Mouse (Mus musculus) T-helper 17 cell (primary cell): Measurements from ENCODE around the gene Ccdc148.

Experiments
- in situ Hi-C, 2 experiments: fragments of 300-600 bp; cut with MboI, MseI; formaldehyde crosslinking; loops; 1 replicate in 1 of 2; 2 replicates in 1 of 2; pipeline ENCODE4 v1.15.1; 2025; ENCODE audit warnings: high pct_unique_total_duplicates in 2 of 2

Ccdc148 gene

DNA sequence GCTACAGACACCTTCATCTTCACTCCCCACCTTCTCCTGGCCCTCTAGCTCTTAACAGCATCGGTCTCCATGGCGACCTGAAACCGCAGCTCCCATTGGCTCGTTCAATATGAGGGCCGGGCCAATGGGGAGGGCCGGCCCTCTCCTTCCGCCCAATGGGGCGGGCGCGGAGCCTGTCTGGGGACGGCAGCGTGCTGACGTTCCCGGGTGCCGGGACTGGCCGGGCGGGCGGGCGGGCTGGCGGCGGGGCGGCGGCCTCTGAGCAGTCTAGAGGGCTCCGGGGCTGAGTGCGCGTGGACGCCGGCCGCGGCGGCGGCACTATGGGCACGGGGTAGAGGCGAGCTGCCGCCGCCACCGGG, at the start of gene Ccdc148, which contains the start of gene Pkp4:
Ccdc148 (minus strand) TSS at position 79 of the 359 bp plus-strand sequence.
Pkp4 (plus strand) TSS at position 246 of the 359 bp plus-strand sequence.
- in situ Hi-C loops, result loop anchor here (5.0 to 25.0 kb wide), 3 partner anchors 82 to 1048 kb away; no protein-coding TSS in a partner anchor

DNA sequence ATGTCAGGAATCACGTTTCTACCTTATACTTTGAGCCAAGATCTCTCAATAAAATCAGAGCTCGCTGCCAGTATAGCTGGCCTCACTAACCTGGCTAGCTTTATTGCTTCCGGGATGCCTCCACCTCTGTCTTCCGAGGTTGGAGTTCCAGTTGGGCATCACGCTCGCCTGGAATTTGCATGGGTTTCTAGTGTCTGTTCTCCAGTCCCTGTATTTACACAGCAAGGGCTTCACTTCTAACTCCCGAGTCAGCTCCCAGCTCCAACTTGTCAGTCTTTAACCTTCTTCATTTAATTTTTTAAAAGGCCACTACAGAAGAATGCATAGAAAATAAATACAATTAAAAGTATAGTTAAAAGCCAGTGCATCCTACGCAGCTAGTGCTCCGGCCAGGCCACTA, 47.8 kb upstream of the Ccdc148 start:
- in situ Hi-C loops, result no loop called here

GRCm38 (mm10) chr2:59207725-59208124, 47.2 kb upstream of the Ccdc148 start:
- in situ Hi-C loops, result no loop called here

DNA sequence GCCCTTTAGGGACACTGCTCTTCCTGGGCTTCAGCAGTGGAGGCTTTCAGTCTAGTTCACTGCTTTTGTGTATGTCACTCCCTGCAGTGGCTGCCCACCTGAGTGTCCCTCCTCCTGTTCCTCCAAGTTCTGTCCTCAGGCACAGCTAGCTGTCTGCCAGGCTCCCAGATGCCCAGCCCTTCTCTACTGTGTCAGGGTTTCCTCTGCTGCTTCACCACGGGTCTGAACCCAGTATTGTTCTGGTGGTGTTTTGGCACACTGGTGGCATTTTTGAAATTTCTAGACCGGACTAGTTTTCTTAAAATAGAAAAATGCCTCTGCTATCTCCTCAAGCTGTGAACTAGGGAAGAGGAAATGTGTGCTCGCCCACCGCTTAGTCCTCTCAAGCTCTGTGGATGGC, 46.8 kb upstream of the Ccdc148 start:
- in situ Hi-C loops, result no loop called here

GRCm38 (mm10) chr2:59206190-59206589, 45.7 kb upstream of the Ccdc148 start:
- in situ Hi-C loops, result no loop called here

- in situ Hi-C loops, result no loop called here
Measured at GRCm38 (mm10) chr2:59205092-59205491, 44.6 kb upstream of the Ccdc148 start.

DNA sequence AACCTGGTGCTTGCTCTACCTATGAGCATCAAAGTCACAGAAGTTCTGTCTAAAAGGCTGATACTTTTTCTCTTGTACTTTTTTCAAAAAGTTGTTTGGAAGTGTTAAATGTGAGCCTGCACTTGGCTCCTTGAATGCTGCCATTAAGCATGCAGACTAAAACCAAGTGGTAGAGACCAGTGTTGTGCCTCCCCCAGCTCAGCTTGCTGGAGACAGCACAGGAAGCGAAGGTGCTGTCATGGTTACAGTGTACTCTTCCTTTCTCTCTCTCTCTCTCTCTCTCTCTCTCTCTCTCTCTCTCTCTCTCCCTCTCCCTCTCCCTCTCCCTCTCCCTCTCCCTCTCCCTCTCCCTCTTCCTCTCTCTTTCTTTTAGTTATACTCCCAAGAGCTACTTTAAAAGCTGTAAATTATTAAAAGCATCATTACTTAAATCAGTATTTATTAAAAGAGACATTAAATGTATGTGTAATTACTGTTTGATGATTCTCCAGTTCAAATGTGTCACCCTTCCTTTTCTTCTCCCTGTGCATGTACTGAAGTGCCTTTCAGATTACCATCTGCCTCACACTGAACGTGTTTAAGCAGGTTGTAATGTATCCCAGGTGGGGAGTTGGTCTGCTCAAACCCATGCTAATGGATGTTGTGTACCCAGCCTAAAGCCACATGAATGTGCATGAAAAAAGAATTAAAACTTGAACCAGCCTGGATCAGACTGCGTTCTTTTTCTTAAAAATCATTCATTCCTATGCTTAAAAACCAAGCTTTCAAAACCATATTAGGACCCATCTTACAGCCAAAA, 43.3 kb upstream of the Ccdc148 start:
- in situ Hi-C loops, result no loop called here

DNA sequence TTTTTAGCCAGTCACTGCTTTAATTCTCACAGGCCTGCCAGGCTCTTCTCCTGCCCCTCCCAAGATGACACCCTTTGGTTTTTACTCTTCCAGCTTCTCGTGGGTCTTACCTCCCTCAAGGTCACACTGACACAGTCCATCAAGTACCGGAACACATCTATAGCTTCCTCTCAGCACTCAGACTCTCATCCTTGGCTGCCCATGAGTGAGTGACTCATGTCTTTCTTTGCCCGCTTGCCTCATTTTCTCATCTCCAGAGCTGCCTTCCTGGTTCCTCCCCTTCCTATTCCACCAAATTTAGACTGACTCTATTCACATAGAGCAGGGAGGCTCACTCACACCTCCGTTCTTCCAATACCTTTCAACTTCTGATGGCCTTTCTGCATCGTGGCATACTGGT, 42.4 kb upstream of the Ccdc148 start:
- in situ Hi-C loops, result no loop called here

DNA sequence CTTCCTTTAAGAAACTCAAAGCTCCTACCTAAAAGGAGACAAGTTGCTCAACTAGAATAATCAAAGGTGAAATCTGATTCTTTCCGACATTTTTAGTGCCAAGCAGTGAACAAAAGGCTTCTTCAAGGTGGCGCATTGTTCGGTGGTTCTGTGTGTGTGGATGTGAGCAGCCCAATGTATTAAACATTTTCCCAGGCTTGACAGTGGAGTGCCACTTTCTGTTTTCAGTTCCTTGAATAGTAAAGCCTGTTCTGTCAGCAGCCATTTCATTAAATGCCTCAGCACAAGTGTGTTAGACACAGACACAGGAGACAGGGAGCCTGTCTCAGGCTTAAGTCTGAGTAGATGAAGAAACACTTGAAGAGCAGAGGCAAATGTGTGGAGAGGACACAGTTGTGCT, 40.0 kb upstream of the Ccdc148 start:
- in situ Hi-C loops, result no loop called here

DNA sequence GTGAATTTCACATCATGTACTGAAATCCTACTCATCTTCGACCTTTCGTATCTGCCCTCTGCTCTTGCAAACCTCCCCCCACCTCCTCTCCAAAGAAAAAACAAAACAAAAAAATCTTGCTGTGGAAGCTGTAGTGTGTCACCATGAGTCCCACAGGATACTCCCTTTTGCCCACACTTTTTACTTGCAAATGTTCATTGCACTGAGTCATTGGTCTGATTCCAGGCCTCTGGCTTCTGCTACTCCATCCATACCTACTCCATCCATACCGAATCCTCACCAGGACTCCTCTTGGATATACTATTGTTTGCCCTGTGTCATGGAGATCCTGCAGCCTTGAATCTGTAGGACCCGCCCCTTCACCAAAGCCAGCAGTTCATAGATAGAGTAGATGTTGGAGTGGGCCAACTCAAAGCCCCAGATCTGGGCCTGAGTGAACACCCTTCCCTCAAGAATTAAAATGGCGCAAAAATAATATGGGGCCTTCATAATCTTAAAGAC, 39.0 kb upstream of the Ccdc148 start:
- in situ Hi-C loops, result no loop called here

- in situ Hi-C loops, result no loop called here
Measured at GRCm38 (mm10) chr2:59197156-59197555, 36.7 kb upstream of the Ccdc148 start.

DNA sequence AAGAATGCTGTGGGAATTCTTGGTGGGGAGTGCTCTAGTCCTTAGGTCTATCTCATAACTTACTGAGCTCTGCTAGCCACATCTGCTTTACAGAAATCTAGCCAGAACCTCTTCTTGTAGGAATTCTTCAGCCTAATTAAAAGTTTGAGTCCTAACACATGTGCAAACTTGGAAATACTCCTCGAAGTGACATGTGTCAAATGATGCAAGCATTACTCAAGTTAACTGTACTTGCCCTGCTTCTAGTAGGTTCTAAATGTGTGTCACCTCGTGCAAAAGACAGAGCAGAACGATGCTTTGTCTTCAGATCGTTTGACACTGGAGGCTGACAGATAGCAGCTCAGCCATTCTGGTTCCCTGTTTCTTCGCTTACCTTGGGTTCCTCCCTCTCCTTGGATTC, 32.6 kb upstream of the Ccdc148 start:
- in situ Hi-C loops, result no loop called here

DNA sequence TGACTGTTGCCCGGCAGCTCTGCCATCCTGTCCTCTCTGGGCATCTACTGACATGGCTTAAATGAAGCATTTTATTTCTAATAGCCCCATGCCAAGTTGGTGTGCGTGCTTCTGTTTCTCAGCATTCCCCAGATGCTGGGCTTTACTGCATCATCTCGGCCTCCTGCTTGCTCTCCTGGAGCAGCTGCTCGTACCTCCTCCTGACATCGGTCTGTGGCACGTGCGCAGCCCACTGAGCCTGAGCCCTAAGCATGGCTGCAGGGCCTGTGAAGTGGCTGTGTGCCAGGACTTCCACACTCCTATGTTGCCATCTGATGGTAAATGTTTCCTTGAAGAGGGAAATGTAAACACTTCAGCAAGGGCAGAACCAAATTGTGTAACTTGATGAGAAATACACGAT, 31.0 kb upstream of the Ccdc148 start:
- in situ Hi-C loops, result no loop called here

- in situ Hi-C loops, result no loop called here
Measured at GRCm38 (mm10) chr2:59190186-59190585, 29.7 kb upstream of the Ccdc148 start.

- in situ Hi-C loops, result no loop called here
Measured at GRCm38 (mm10) chr2:59189661-59190185, 29.2 kb upstream of the Ccdc148 start.

- in situ Hi-C loops, result no loop called here
Measured at GRCm38 (mm10) chr2:59188306-59188705, 27.8 kb upstream of the Ccdc148 start.

GRCm38 (mm10) chr2:59186966-59187365, 26.5 kb upstream of the Ccdc148 start:
- in situ Hi-C loops, result no loop called here

GRCm38 (mm10) chr2:59186122-59186521, 25.6 kb upstream of the Ccdc148 start:
- in situ Hi-C loops, result no loop called here

DNA sequence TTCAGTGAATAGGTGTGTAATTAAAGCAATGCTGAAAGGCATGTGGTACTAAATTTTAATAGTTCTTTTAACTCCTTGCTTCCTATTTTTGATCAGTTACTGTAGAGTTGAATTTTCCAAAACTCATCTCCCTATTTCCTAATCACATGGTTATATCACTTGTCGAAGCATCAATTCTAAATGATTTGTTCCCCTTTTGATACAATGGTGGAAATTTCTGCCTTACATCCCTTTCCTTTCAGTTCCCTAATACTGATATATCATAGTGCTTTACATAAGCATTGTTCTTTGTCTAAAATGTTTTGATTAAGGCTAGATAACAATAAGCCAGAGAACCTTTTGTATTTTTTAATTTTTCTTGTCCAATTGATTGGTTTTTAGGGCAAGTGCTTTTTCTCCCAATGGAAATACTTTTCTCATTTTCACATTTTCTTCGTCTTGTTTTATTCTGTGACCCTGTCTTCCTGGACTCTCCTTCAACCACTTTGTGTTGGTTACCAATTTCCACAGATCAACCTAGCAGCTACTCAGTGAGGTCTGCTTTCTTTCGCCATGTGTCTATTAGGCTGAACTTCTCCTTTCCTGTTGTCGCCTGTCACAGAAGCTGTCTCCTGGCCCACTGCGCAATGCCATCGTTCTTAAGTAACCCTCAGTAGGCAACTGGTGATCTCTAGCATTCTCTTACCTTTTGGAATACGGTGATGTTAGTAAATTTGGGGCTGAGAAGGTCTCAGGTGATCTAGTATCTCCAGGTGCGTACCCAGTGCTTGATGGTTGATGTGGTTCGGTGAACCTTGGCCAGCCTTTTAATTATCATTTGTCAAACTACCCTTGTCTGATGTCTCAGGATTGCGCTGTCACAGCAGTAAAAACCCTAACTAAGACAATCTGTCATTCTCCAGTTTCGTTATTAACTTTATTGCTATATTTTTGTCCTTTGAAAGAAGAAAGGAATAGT, 23.9 kb upstream of the Ccdc148 start:
- in situ Hi-C loops, result no loop called here

- in situ Hi-C loops, result no loop called here
Measured at GRCm38 (mm10) chr2:59183541-59183940, 23.1 kb upstream of the Ccdc148 start.

DNA sequence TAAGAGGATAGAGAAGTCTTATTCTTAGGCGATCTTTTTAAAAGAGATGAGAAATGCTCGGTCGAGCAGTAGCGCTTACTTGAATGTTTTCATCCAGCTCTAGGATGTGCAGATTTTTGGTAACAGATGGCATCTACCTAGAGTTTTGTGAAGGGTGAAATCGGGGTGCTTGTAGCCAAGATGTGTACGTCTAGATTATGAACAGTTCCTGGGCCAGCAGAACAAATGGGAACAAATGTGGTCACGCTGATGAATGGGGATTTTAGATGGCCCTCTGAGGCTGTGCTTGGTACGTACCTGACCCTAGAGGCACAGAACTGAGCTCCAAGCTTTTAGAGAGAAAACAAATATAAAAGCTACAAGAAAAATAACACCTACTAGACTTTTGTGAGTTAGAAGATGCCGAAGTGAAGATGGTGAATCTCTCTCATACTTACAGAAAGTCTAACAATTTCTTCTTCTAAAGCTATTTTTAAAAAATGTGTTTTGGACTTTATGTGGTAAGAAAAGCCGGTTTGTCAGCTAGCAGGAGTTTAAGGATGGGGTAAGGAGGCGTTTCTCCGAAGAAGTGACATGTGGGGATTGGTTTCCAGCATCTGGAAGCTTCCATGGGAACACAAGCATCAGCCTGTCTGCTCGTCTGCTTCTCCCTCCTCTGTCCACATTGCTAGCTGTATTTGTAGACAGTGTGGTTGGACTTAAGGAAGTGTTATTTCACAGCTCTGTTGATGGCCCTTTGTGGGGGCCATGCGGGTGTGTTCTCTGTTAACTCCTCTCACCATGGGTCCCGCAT, 21.0 kb upstream of the Ccdc148 start:
- in situ Hi-C loops, result no loop called here
